Mouse (Mus musculus): Measurements from ENCODE around the gene Pgm5.

GRCm38 (mm10) chr19:24842080-24842479 is 19.6 kb downstream of the Pgm5 start:
- TF ChIP-seq CTCF (IDR thresholded peaks at IDR 0.05; ENCODE audit: extremely low read depth, insufficient read depth, insufficient read length, insufficient replicate concordance) = no peak
- TF ChIP-seq POLR2A (IDR thresholded peaks at IDR 0.05; ENCODE audit: low read depth, low read length) = no peak
